Mouse (Mus musculus) testis, adult 2 months (tissue): Measurements from ENCODE around the gene Yy2. TPM values are rescaled to one million over a fixed set of nuclear protein-coding genes. Genes with fewer than 3 reads are reported as not detected.

Experiments used
- H3K27ac ChIP-seq: fragments of 200-500 bp; 2 replicates; pipeline ENCODE4 v1.5.1; 2012; ENCODE audit warnings: low read depth, low read length; ENCODE audit not compliant: control insufficient read depth, insufficient read depth
- H3K27me3 ChIP-seq: fragments of 200-500 bp; 2 replicates; pipeline ENCODE4 v1.6.1; 2012; ENCODE audit warnings: mild to moderate bottlenecking, low read length, moderate library complexity; ENCODE audit not compliant: control insufficient read depth, insufficient read depth
- H3K36me3 ChIP-seq: fragments of 200-500 bp; 2 replicates; pipeline ENCODE4 v1.6.1; 2012; ENCODE audit warnings: mild to moderate bottlenecking, low read length; ENCODE audit not compliant: control insufficient read depth, insufficient read depth
- H3K4me1 ChIP-seq: fragments of 200-500 bp; 2 replicates; pipeline ENCODE4 v1.6.1; 2012; ENCODE audit warnings: low read length; ENCODE audit not compliant: control insufficient read depth, insufficient read depth
- H3K4me3 ChIP-seq: fragments of 200-500 bp; 2 replicates; pipeline ENCODE4 v1.5.1; 2012; ENCODE audit warnings: low read depth, mild to moderate bottlenecking, low read length, moderate library complexity, mixed read lengths; ENCODE audit not compliant: control insufficient read depth
- CTCF ChIP-seq: fragments of 200-500 bp; IDR thresholded peaks from 2 replicates; pipeline ENCODE4 v1.5.1; 2012; ENCODE audit warnings: low read depth, mild to moderate bottlenecking, inconsistent platforms, low read length, moderate library complexity; ENCODE audit not compliant: control insufficient read depth, insufficient read depth, insufficient replicate concordance
- POLR2A ChIP-seq: fragments of 200-500 bp; IDR thresholded peaks from 2 replicates; pipeline ENCODE4 v1.6.1; 2012; ENCODE audit warnings: low read depth, mild to moderate bottlenecking, inconsistent platforms, low read length, moderate library complexity; ENCODE audit not compliant: control insufficient read depth
- polyA plus RNA-seq: library from polyadenylated mRNA; depleted of rRNA; stranded (reverse); fragments of >200 nt; gene quantifications from 2 replicates; pipeline ENCODE4 v1.2.3, GENCODE M21; 2012; rRNA removed

Yy2 gene
- polyA plus RNA-seq = 0.24 TPM in 1 of 2 replicates, not detected in the other

DNA sequence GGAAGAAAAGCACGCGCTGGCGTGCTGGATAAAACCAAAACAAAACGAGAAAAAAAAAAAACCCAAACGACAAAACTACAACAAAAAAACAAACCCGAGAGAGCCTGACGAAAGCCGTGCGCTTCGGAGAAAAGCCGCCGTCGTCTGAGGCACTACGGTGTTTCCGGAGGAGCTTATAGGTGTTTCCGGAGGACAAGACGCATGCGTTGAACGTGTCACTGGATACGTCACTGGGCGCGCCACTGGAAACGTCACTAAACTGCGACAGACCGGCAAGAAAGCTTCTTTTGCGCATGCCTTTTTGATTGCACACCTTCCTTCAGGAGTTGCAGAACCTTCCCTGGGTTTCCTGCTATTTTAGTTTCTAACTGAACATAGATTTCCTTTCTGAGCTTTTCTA is at the start of gene Yy2:
TSS of gene Yy2 (minus strand) at position 146 of the 400 bp plus-strand sequence.
- Histone ChIP-seq H3K4me1 (no peaks in the 10 kb centered on the region), H3K27ac (peak within 1 kb of the TSS; percentile 29), H3K36me3 (no peaks in the 10 kb centered on the region), H3K27me3 (no peaks in the 10 kb centered on the region), H3K4me3 (peak within 1 kb of the TSS; percentile 80)
- TF ChIP-seq CTCF (no peak), POLR2A (peak; percentile 61; the same call in 1 of the 2 replicates)

GRCm38 (mm10) chrX:157612894-157613293 is 44.1 kb upstream of the Yy2 start:
- no peak for TF ChIP-seq POLR2A
- TF ChIP-seq CTCF = no peak
- Histone ChIP-seq H3K4me3 (peak overlapping the region; percentile 20; the same call in 1 of the 2 replicates), H3K27me3 (no peaks in the 10 kb centered on the region), H3K4me1 (peaks cover 2% of the 10 kb centered on the region; the same call in 1 of the 2 replicates), H3K27ac (no peak overlapping the region), H3K36me3 (no peaks in the 10 kb centered on the region)

DNA sequence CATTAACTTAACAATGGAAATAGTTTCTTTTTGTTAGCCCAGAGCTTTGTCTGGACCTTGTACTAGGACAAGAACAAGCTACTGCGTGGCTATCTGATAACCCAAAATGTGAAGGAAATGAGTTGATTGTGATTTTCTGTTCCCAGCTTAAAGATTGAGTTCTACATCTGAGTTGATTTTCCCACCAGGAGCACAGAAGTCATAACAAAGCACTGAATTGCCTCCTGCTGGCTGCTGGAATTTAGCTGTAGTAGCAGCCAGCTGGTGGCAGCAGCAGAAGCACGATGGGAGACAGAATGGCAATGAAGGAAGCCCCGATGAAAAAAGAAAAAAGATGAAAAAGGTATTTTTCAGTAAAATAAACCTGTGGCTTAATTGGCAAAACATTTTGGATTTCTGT is 32.7 kb upstream of the Yy2 start:
- no peaks in the 10 kb centered on the region for H3K36me3 ChIP-seq
- H3K27me3 ChIP-seq = no peaks in the 10 kb centered on the region
- TF ChIP-seq POLR2A = no peak
- no peak for TF ChIP-seq CTCF
- no peak overlapping the region for H3K27ac ChIP-seq
- H3K4me1 ChIP-seq = no peaks in the 10 kb centered on the region
- no peak overlapping the region for H3K4me3 ChIP-seq

DNA sequence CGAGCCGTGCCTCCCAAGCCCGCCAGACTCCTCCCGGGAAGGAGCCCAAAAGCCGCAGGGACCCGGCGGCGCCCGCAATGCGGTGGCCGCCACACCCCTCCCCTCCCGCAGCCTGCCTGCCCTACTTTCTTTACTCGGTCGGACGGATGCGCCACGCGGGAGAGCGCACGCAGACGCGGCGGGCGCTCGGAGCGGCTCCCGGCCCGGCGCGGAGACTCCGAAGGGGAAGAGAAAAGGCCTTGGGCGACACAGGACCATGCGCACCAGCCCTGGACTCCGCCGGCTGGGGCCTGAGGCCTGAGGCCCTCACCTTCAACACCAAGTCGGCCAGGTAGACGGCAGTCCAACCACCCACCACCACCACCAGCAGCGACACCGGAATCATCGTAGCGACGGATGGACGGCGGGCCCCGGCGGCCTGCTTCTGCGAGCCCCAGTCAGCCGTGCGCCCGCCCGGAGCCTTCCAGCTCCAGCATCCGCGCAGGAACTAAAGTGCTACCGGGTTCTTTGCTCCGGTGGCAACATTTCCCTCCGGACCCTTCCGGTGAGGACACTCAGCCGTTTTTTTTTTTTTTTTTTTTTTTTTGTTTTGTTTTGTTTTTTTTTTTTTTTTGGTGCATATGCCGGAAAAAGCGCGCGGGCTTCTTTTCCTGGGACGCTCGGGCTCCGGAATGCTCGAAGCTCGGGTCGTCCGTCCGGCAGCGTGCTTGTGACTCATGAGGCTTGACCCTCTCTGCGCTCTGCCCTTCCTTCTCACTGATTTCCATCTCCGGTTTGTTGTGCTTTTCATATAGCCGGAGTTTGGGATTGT is 29.6 kb upstream of the Yy2 start, which contains the start of gene Mbtps2:
TSS of gene Mbtps2 (minus strand) at position 530 of the 811 bp plus-strand sequence.
- Histone ChIP-seq H3K4me1 (no peaks in the 10 kb centered on the region), H3K4me3 (peak within 1 kb of the TSS; percentile 94), H3K36me3 (no peaks in the 10 kb centered on the region), H3K27me3 (no peaks in the 10 kb centered on the region), H3K27ac (peak within 1 kb of the TSS; percentile 93)
- TF ChIP-seq POLR2A = 0 out of 2 replicates have a peak, but pooled peaks have one; percentile 23
- TF ChIP-seq CTCF = no peak

GRCm38 (mm10) chrX:157597585-157598185 is 28.9 kb upstream of the Yy2 start:
- H3K27ac ChIP-seq = peak overlapping the region; percentile 93
- peak overlapping the region; percentile 94 for H3K4me3 ChIP-seq
- no peak for TF ChIP-seq CTCF
- no peak for TF ChIP-seq POLR2A
- H3K4me1 ChIP-seq = no peaks in the 10 kb centered on the region
- no peaks in the 10 kb centered on the region for H3K27me3 ChIP-seq
- H3K36me3 ChIP-seq = no peaks in the 10 kb centered on the region

DNA sequence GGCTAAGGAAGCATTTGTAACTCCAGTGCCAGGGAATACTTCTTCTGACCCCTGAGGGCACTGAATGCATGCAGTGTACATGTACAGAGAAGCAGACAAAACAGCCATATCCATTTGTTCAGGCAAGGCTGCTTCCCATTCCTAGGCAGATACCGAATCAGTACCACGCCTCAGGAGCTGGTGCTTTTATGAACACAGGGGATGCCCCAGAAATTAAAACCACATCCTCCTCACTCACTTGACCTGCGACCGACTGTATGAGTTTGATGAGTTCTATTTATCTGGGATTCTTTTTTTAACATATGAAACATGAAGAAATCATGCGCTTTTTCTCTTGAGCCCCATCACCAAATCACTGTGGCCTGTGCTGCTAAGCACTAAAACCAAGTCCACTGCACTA is 28.0 kb upstream of the Yy2 start:
- no peak for TF ChIP-seq POLR2A
- no peak for TF ChIP-seq CTCF
- H3K27ac ChIP-seq = no peak overlapping the region
- no peaks in the 10 kb centered on the region for H3K4me1 ChIP-seq
- no peak overlapping the region for H3K4me3 ChIP-seq
- no peaks in the 10 kb centered on the region for H3K36me3 ChIP-seq
- no peaks in the 10 kb centered on the region for H3K27me3 ChIP-seq

DNA sequence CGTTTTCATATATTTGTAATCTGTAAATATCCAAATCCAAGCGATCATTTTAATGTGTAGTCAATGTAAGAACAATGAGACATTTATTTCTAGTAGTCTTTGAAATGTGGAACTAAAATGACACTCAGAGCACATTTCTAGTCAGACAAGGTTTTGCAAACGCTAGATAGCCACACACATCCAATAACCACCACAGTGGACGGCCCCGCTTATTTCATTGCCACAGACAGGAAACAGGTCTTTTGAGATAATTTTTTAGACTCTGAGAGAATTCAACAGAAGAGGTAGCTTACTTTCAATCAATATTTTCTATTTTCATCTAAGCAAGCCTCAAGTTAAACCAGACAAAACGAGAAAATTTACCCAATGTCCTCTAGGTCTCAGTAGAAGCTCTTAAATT is 27.1 kb upstream of the Yy2 start:
- Histone ChIP-seq H3K36me3 (no peaks in the 10 kb centered on the region), H3K4me1 (no peaks in the 10 kb centered on the region), H3K4me3 (no peak overlapping the region), H3K27ac (no peak overlapping the region), H3K27me3 (no peaks in the 10 kb centered on the region)
- TF ChIP-seq CTCF = no peak
- TF ChIP-seq POLR2A = no peak
